Mouse (Mus musculus): ENCODE data around the gene Pxylp1. TPM values are rescaled to one million over a fixed set of nuclear protein-coding genes. Genes with fewer than 3 reads are reported as not detected.

Gene Pxylp1
- total and polyA plus RNA-seq, 3 experiments, result 7.8 to 10.1 (median 8.3) TPM

GRCm38 (mm10) chr9:96851634-96852033 is 40.8 kb downstream of the Pxylp1 start:
- Histone ChIP-seq H3K27me3 (replicated peaks) (no peaks in the 10 kb centered on the region), H3K4me3 (replicated peaks in 1 of 3; ENCODE audit: low read depth in 2 of 3, low read length in 2 of 3, poor library complexity in 1 of 3) (no peak overlapping the region), H3K4me1 (ENCODE audit: control insufficient read depth in 1 of 2, insufficient read depth in 2 of 2) (peaks cover 13 to 82% of the 10 kb centered on the region in 2 experiments), H3K9ac (ENCODE audit: insufficient read depth, low read depth) (no peak overlapping the region), H3K4me2 (ENCODE audit: insufficient read depth, low read depth, poor library complexity, severe bottlenecking) (no peak overlapping the region), H3K9me3 (replicated peaks; ENCODE audit: low read length) (peaks cover 3% of the 10 kb centered on the region), H3K79me2 (replicated peaks; ENCODE audit: control insufficient read depth, extremely low read depth, insufficient read depth, poor library complexity, severe bottlenecking) (no peaks in the 10 kb centered on the region), H3K36me3 (replicated peaks in 1 of 2; ENCODE audit: control insufficient read depth in 1 of 2, insufficient read depth in 1 of 2, low read length in 1 of 2) (peaks cover 0 to 29% of the 10 kb centered on the region in 2 experiments), H3K27ac (ENCODE audit: insufficient read depth, low read depth) (no peak overlapping the region)
- DNase-seq (ENCODE audit: extremely low read depth), result no peak
- dilution Hi-C loops (cut with MboI; ENCODE audit: extremely low pct_ligation_motif_present, extremely low pct_unique_long_range_greater_than_20kb, low sequenced_read_pairs), result no loop called here
- in situ Hi-C loops (cut with MboI; ENCODE audit: low pct_ligation_motif_present, low pct_unique_long_range_greater_than_20kb, low sequenced_read_pairs), result no loop called here
- TF ChIP-seq MEF2A (IDR thresholded peaks at IDR 0.05; ENCODE audit: borderline replicate concordance, low read depth, low read length) (no peak), TCF12 (IDR thresholded peaks at IDR 0.05; ENCODE audit: low read depth, low read length) (no peak), ELF1 (IDR thresholded peaks at IDR 0.05; ENCODE audit: low read depth, low read length) (no peak), NELFE (IDR thresholded peaks at IDR 0.05; ENCODE audit: low read depth, low read length) (no peak), JUN (IDR thresholded peaks at IDR 0.05; ENCODE audit: insufficient read depth, low read depth, low read length) (no peak), RAD21 (IDR thresholded peaks at IDR 0.05; ENCODE audit: low read depth, low read length) (no peak), SIN3A (IDR thresholded peaks at IDR 0.05; ENCODE audit: low read length) (no peak)

- TF ChIP-seq GABPA (IDR thresholded peaks at IDR 0.05; ENCODE audit: insufficient replicate concordance, low read depth, low read length) (no peak), BHLHE40 (IDR thresholded peaks at IDR 0.05; ENCODE audit: low read depth, low read length) (no peak), CHD1 (IDR thresholded peaks at IDR 0.05; ENCODE audit: low read depth, low read length) (no peak), ZKSCAN1 (IDR thresholded peaks at IDR 0.05; ENCODE audit: borderline replicate concordance, low read depth, low read length) (no peak), RAD21 (IDR thresholded peaks at IDR 0.05; ENCODE audit: low read depth, low read length) (no peak), ZMIZ1 (IDR thresholded peaks at IDR 0.05; ENCODE audit: low read depth, low read length) (no peak), RCOR1 (conservative IDR thresholded peaks at IDR 0.05; ENCODE audit: low read depth, low read length) (no peak), JUN (IDR thresholded peaks at IDR 0.05; ENCODE audit: insufficient read depth, low read depth, low read length) (no peak), NELFE (IDR thresholded peaks at IDR 0.05; ENCODE audit: low read depth, low read length) (no peak), CHD2 (IDR thresholded peaks at IDR 0.05; ENCODE audit: low read length) (no peak), IRF4 (IDR thresholded peaks at IDR 0.05; ENCODE audit: low read depth, low read length) (no peak), ETS1 (conservative IDR thresholded peaks at IDR 0.05; ENCODE audit: low read depth, low read length) (no peak), TCF12 (IDR thresholded peaks at IDR 0.05; ENCODE audit: low read depth, low read length) (no peak), USF2 (conservative IDR thresholded peaks at IDR 0.05; ENCODE audit: low read depth, low read length) (no peak), POLR2A (IDR thresholded peaks at IDR 0.05; ENCODE audit: low read depth, low read length) (no peak)
- dilution Hi-C loops (cut with MboI; ENCODE audit: extremely low pct_ligation_motif_present, extremely low pct_unique_long_range_greater_than_20kb, low sequenced_read_pairs), result no loop called here
- H3K27me3 ChIP-seq (replicated peaks), result no peaks in the 10 kb centered on the region
- peaks cover 0 to 30% of the 10 kb centered on the region in 2 experiments for H3K36me3 ChIP-seq (replicated peaks in 1 of 2; ENCODE audit: control insufficient read depth in 1 of 2, insufficient read depth in 1 of 2, low read length in 1 of 2)
- no peak overlapping the region for H3K4me2 ChIP-seq (ENCODE audit: insufficient read depth, low read depth, poor library complexity, severe bottlenecking)
- no peak for DNase-seq (ENCODE audit: extremely low read depth)
- H3K4me1 ChIP-seq (ENCODE audit: control insufficient read depth in 1 of 2, insufficient read depth in 2 of 2), result peaks cover 9 to 76% of the 10 kb centered on the region in 2 experiments
- no peaks in the 10 kb centered on the region for H3K79me2 ChIP-seq (replicated peaks; ENCODE audit: control insufficient read depth, extremely low read depth, insufficient read depth, poor library complexity, severe bottlenecking)
- in situ Hi-C loops (cut with MboI; ENCODE audit: low pct_ligation_motif_present, low pct_unique_long_range_greater_than_20kb, low sequenced_read_pairs), result no loop called here
- H3K27ac ChIP-seq (ENCODE audit: insufficient read depth, low read depth), result no peak overlapping the region
- H3K9ac ChIP-seq (ENCODE audit: insufficient read depth, low read depth), result no peak overlapping the region
- H3K9me3 ChIP-seq (replicated peaks; ENCODE audit: low read length), result peaks cover 3% of the 10 kb centered on the region
- H3K4me3 ChIP-seq (replicated peaks in 1 of 3; ENCODE audit: low read depth in 2 of 3, low read length in 2 of 3, poor library complexity in 1 of 3), result no peak overlapping the region
These were observed 41.4 kb downstream of the Pxylp1 start for GRCm38 (mm10) chr9:96851036-96851435.
